Mouse (Mus musculus): ENCODE data around the gene Ccdc149.

Ccdc149 gene

GRCm38 (mm10) chr5:52470991-52471801 is at the start of gene Ccdc149:
Gene Ccdc149, minus strand, starts transcription at chr5:52471521.
- peak; percentile 76 for DNase-seq

DNA sequence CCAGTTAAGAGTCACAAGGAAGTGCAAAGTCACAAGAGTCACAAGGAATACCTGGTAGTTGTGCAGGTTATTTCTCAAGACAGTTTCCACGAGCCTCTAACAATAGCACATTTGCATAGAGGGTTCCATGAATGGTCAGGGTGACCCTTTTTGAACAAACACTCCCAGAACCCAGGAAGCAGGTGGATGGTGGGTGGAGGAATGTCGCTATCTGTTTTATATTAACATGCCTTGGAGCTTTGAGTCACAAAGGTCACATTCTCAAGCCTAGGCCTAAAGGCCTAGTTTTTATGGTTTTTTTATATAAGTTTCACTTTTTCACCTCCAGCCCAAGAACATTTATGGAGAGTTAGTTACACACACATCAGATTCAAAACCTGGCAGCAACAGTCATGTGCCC is 48.6 kb upstream of the Ccdc149 start:
- no peak for DNase-seq

DNA sequence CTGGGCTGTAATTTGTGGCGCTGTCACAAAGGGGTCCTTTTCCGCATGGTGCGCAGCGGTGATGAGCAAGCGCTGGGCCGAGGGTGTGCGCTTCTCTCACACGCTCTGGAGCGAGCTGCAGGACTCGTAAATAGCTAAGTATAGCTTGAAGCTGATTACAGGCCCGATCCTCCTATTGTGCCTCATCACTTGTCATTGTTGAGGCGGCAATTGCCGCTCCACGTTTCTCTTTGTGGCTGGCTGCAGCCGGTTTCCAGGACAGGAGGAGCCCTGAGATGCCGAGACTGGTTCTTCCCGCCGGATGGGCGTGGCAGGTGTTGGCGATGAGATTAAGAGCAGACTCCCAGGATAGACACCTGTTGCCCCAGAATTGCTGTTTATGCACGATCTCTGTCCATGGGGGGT is 44.8 kb upstream of the Ccdc149 start:
- DNase-seq, result peak; percentile 31

DNA sequence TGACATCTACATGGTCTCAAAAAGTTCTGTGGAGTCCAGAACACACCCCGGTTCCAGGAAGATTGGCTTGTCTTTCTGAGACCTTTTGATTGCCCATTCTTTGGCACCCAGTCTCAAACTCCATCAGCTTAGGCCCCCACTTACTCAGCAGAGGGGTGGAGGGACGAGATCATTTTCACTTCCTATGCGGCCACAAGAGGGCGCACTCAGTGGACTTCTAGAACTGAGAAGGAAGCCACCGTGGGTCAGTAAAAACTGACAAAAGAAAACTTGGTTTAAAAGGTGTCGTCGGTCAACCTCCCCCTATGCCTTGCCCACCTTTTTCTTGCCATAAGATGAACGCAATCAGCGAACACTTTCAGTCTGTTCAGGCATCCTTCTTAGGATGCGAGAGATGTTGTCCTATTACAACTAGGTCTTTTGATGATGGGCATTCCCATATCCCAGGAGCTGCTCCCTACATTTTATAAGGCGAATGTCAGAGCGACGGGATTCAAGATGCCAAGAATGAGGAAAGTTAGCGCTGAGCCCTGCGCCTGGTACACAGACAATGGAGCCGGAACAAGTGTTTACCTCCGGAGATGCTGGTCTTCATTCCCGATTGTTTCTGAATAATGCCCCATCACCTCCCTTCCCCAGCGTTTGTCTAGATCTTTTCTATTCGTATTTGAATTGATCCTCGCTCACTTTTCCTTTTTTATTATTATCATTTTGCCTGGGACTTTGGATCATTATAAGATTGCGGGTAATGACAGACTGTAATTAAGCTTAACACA is 44.1 kb upstream of the Ccdc149 start:
- peak; percentile 82 for DNase-seq

DNA sequence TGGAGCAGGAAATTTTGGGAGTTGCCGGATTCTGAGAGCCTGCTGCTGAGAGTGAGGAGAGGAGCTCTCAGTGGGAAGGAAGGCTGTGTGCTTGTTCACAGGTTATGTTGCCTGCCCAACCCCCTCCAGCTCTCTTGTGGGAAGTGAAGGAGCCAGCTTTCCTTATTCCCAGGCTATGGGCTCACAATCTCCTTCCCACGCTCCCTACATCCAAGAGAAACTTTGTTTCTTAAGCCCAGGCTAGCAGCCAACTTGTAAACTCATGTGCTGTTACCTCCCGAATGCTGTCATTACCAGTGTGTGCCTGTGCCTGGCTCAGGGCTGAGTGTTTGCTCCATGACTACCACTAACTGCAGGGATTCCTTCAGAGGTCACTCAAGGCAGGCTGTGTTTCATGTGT is 39.8 kb upstream of the Ccdc149 start:
- no peak for DNase-seq

DNA sequence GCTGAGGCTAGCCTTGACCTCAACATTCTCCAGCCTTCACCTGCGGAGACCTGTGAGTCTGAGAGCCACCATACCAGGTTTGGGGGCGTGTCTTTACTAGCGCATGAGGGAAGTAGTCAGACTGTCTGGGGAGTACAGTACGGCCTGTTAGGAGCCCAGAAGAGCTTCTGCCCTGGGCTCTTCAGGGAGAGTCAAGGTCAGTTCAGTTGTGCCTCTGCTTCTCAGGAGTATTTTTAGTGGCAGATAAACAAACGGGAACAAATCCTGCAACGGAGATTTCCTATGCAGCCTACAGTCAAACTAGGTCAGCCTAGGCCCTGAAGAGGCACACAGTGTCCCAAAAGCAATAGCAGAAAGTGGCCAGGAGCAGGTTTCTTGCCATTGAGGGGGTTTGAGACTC is 38.1 kb upstream of the Ccdc149 start:
- no peak for DNase-seq

GRCm38 (mm10) chr5:52504666-52505065 is 33.3 kb upstream of the Ccdc149 start:
- DNase-seq, result no peak

GRCm38 (mm10) chr5:52504148-52504547 is 32.8 kb upstream of the Ccdc149 start:
- DNase-seq, result no peak

GRCm38 (mm10) chr5:52495671-52496070 is 24.4 kb upstream of the Ccdc149 start:
- no peak for DNase-seq

- no peak for DNase-seq
Observed at GRCm38 (mm10) chr5:52491496-52491895, 20.2 kb upstream of the Ccdc149 start.

- DNase-seq, result no peak
Observed at GRCm38 (mm10) chr5:52487559-52488430, 16.5 kb upstream of the Ccdc149 start.

DNA sequence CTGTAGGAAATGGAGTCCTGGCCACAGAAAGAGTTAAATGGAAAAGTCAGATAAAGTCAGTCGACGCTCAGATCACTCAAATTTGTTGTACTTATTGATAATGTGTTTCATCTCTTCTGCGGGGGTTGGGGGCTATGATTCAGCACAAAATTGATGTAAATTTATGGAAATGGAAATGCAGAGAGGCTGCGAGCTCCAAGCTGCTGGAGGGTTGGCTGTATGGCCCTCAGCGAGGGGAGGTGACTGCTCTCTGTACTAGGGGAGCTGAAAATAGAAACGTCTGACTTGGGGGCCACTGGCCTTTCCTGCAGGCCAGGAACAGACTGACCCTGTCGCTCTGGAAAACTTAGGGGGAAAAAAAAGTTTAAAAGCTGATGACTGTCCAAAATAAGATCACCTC is 5.5 kb upstream of the Ccdc149 start:
- no peak for DNase-seq

- peak; percentile 71 for DNase-seq
Observed at GRCm38 (mm10) chr5:52476292-52476701, 5.0 kb upstream of the Ccdc149 start.

DNA sequence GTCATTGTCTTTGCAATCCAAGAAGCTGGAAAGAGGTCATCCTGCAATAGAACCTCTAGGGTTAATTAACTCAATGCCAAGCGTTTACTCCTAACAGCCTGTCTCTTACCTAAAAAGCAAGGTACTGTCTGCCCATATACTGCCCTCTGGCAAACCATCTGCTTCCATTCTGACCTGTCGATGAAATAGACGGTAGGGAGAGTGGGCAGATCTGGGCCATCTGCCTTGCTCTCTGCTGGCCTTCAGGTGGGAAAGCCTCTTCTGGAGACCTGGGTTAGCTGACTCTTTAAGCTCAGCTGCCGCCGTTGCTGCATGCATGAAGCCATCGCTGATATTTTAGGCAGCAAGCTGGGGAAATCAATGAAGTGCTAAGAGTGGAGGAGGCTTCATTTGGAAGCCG is 2.7 kb upstream of the Ccdc149 start:
- no peak for DNase-seq

DNA sequence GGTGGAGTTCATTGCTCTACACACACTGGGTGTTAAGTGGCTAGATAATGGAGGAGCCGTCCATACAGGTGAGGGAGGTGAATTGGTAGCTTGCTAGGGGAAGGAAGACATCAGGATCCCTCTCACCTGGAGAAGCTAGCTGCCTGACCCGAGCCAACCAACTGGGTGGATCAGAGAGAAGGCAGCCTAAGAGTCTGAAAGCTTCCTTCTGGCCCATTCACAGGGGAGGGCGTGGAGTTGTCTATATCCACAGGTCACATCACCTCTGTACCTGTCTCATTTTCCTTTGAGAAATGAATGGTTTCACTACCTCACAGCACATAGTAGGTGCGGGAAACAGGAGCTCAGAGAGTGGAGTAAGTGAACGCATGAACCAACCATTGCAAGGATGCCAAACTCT is 770 bp downstream of the Ccdc149 start:
- DNase-seq, result no peak

DNA sequence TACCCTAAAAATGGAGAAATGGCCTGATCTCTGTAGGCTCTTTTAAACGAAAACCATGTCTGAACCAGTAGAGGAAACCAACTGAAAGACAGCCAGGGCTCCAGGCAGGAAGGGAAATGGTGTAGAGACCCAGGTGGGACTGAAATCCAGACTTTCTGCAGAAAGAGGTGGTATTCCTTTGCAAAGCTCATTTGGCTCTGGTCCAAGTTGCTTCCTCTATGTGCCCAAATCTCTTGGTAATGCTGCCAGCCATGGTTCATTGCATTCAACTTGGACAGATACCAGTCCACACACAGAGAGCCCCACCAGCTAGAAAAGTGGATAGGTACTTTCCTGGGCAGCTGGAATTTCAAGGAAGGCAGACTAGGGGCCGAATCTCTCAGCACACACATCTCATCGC is 3.5 kb downstream of the Ccdc149 start:
- DNase-seq, result no peak

DNA sequence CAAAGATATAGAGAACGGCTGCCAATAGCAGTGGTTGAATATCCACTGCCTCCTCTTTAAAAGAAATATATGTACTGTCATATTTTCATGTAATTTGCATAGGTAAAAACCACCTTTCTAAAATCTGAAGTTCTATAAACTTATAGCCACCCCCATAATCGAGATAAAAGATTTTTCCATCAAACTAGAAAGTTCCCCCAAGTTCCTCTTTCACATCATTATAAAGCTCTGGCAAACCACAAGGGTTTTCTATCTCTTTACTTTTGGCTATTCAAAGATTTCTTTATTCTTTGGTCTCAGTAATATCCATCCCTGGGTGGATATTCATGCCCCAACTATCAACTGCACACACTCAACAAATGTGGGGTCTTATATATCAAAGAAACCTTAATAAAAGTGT is 8.9 kb downstream of the Ccdc149 start:
- DNase-seq, result no peak

- DNase-seq, result no peak
Observed at GRCm38 (mm10) chr5:52461434-52462124, 9.7 kb downstream of the Ccdc149 start.

GRCm38 (mm10) chr5:52459308-52459707 is 12.0 kb downstream of the Ccdc149 start:
- no peak for DNase-seq

GRCm38 (mm10) chr5:52457154-52457553 is 14.2 kb downstream of the Ccdc149 start:
- no peak for DNase-seq

- DNase-seq, result no peak
Observed at GRCm38 (mm10) chr5:52450821-52451220, 20.5 kb downstream of the Ccdc149 start.

GRCm38 (mm10) chr5:52449187-52449586 is 22.1 kb downstream of the Ccdc149 start:
- DNase-seq, result no peak

DNA sequence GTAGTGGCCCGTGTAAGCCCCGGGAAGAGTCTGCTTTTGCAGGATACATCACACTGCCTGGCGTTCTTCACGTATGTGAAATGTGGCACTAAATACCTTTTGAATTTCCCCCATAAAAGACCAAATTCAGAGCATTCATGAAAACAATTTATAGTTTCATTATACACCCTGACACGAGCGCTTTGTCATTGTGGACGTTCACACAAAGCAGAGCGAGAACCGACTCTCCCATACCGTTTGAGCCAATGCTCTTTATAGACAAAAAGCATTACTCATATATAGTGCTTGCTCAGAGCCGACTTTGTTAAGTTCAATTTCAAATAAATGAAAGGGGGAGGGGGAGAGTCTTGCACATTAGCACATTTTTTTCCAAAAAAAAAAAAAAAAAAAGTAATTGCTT is 31.0 kb downstream of the Ccdc149 start:
- no peak for DNase-seq
